ENCODE assay signal across 29 mouse cellular contexts in genomic region chr2:24422815-24423214, GRCm38 (mm10). TPM values are rescaled to one million over a fixed set of nuclear protein-coding genes. Genes with fewer than 3 reads are reported as not detected.
DNase-seq lines count a peak whose midpoint lies in the region; ATAC-seq lines count a peak whose summit lies in the region.
"Had no signal": no experiment of that assay in that cellular context is flagged by ENCODE, and none has a peak within 500 bp of the region (broad histone marks: within the 10 kb centered on the region; RNA-seq: fewer than 3 reads in every experiment).

No protein-coding gene starts in this region.

- peak overlapping the region; percentile 76 for H3K27ac ChIP-seq in kidney, embryonic 16.5 days (ENCODE audit: low read length)
- no peak overlapping the region for H3K27ac ChIP-seq in intestine, embryonic 15.5 days
- no peak overlapping the region for H3K27ac ChIP-seq in stomach, embryonic 14.5 days (ENCODE audit: low read length)
- H3K27ac ChIP-seq: embryonic facial prominence, embryonic 10.5 days; embryonic facial prominence, embryonic 15.5 days; forebrain, embryonic 12.5 days; hindbrain, embryonic 10.5 days; hindbrain, embryonic 15.5 days; limb, embryonic 13.5 days; lung, embryonic 15.5 days; midbrain, embryonic 10.5 days; neural tube, embryonic 12.5 days had no signal

- H3K9me3 ChIP-seq in kidney, embryonic 16.5 days (ENCODE audit: low read length), result no peaks in the 10 kb centered on the region
- no peaks in the 10 kb centered on the region for H3K9me3 ChIP-seq in intestine, embryonic 15.5 days
- no peaks in the 10 kb centered on the region for H3K9me3 ChIP-seq in stomach, embryonic 14.5 days (ENCODE audit: control insufficient read depth, low read depth, low read length)
- H3K9me3 ChIP-seq: embryonic facial prominence, embryonic 10.5 days; embryonic facial prominence, embryonic 15.5 days; forebrain, embryonic 12.5 days; hindbrain, embryonic 10.5 days; hindbrain, embryonic 15.5 days; limb, embryonic 13.5 days; lung, embryonic 15.5 days; midbrain, embryonic 10.5 days; neural tube, embryonic 12.5 days had no signal

- H3K4me1 ChIP-seq in kidney, embryonic 16.5 days (ENCODE audit: insufficient read depth, low read length), result peaks cover 44% of the 10 kb centered on the region
- no peaks in the 10 kb centered on the region; the same call in 1 of the 2 replicates for H3K4me1 ChIP-seq in intestine, embryonic 15.5 days (replicated peaks)
- no peaks in the 10 kb centered on the region for H3K4me1 ChIP-seq in stomach, embryonic 14.5 days (ENCODE audit: control insufficient read depth, insufficient read depth, low read length)
- H3K4me1 ChIP-seq: embryonic facial prominence, embryonic 10.5 days; embryonic facial prominence, embryonic 15.5 days; limb, embryonic 13.5 days; lung, embryonic 15.5 days; neural tube, embryonic 12.5 days had no signal

- no peaks in the 10 kb centered on the region for H3K27me3 ChIP-seq in kidney, embryonic 16.5 days (ENCODE audit: insufficient read depth, low read length)
- no peaks in the 10 kb centered on the region for H3K27me3 ChIP-seq in intestine, embryonic 15.5 days (replicated peaks)
- H3K27me3 ChIP-seq in stomach, embryonic 14.5 days (ENCODE audit: control insufficient read depth, insufficient read depth, low read length), result no peaks in the 10 kb centered on the region
- H3K27me3 ChIP-seq: embryonic facial prominence, embryonic 15.5 days; hindbrain, embryonic 15.5 days; limb, embryonic 13.5 days; lung, embryonic 15.5 days; neural tube, embryonic 12.5 days had no signal

- 62% methylated on average over 3 of the region's 3 CpGs for WGBS in kidney, embryonic 16.5 days
- 55% methylated on average over 3 of the region's 3 CpGs for WGBS in intestine, embryonic 15.5 days
- WGBS in stomach, embryonic 14.5 days, result 74% methylated on average over 3 of the region's 3 CpGs

- H3K4me2 ChIP-seq in kidney, embryonic 16.5 days (replicated peaks; ENCODE audit: low read depth, low read length), result no peak overlapping the region
- H3K4me2 ChIP-seq in intestine, embryonic 15.5 days (replicated peaks), result no peak overlapping the region
- H3K4me2 ChIP-seq in stomach, embryonic 14.5 days (replicated peaks; ENCODE audit: low read depth, low read length), result no peak overlapping the region
- H3K4me2 ChIP-seq: embryonic facial prominence, embryonic 15.5 days; forebrain, embryonic 12.5 days; hindbrain, embryonic 15.5 days; limb, embryonic 13.5 days; liver, embryonic 11.5 days; lung, embryonic 15.5 days; neural tube, embryonic 12.5 days had no signal

- no peak for DNase-seq in kidney, adult 8-10 months
- DNase-seq in 3134 (ENCODE audit: extremely low read depth, insufficient read length, low spot score), result peak; percentile 50
- DNase-seq in ovary, postnatal 10 days (ENCODE audit: low spot score), result no peak
- DNase-seq: adrenal gland, adult 8-10 months; B cell, adult 2 months; cerebellum, adult 2 months; cerebellum, postnatal 14 days; gastrocnemius, postnatal 10 days; heart, postnatal 14 days; thymus, adult 2 months; thymus, postnatal 36 days had no signal

- H3K9ac ChIP-seq in kidney, embryonic 16.5 days (replicated peaks; ENCODE audit: low read length), result no peak overlapping the region
- no peak overlapping the region for H3K9ac ChIP-seq in intestine, embryonic 15.5 days
- no peak overlapping the region for H3K9ac ChIP-seq in stomach, embryonic 14.5 days (replicated peaks; ENCODE audit: low read depth, low read length)
- H3K9ac ChIP-seq: embryonic facial prominence, embryonic 15.5 days; forebrain, embryonic 12.5 days; hindbrain, embryonic 15.5 days; limb, embryonic 13.5 days; lung, embryonic 15.5 days; neural tube, embryonic 12.5 days had no signal

- ATAC-seq in kidney, embryonic 16.5 days (ENCODE audit: low FRiP score, low TSS enrichment), result no peak
- ATAC-seq in intestine, embryonic 15.5 days, result peak; percentile 52
- ATAC-seq in stomach, embryonic 14.5 days (ENCODE audit: insufficient number of reproducible peaks, insufficient read depth, low FRiP score, low read depth), result peak; percentile 46; the same call in 1 of the 2 replicates
- ATAC-seq in activated CD4-positive, CD25-positive, alpha-beta regulatory T cell, adult 4 months, result no peak
- ATAC-seq: inflammation-experienced regulatory T-cells, adult 6 months; midbrain, embryonic 16.5 days had no signal

- peaks cover 22% of the 10 kb centered on the region for H3K36me3 ChIP-seq in kidney, embryonic 16.5 days (ENCODE audit: insufficient read depth, low read length)
- no peaks in the 10 kb centered on the region for H3K36me3 ChIP-seq in intestine, embryonic 15.5 days
- no peaks in the 10 kb centered on the region for H3K36me3 ChIP-seq in stomach, embryonic 14.5 days (ENCODE audit: control insufficient read depth, insufficient read depth, low read length)
- H3K36me3 ChIP-seq: embryonic facial prominence, embryonic 10.5 days; embryonic facial prominence, embryonic 15.5 days; forebrain, embryonic 12.5 days; hindbrain, embryonic 15.5 days; limb, embryonic 13.5 days; lung, embryonic 15.5 days; neural tube, embryonic 12.5 days had no signal

- no peak overlapping the region for H3K4me3 ChIP-seq in kidney, embryonic 16.5 days (ENCODE audit: low read length)
- no peak overlapping the region for H3K4me3 ChIP-seq in intestine, embryonic 15.5 days (replicated peaks)
- H3K4me3 ChIP-seq in stomach, embryonic 14.5 days (ENCODE audit: low read depth, low read length), result no peak overlapping the region
- H3K4me3 ChIP-seq: embryonic facial prominence, embryonic 10.5 days; embryonic facial prominence, embryonic 15.5 days; forebrain, embryonic 12.5 days; hindbrain, embryonic 10.5 days; hindbrain, embryonic 15.5 days; limb, embryonic 13.5 days; lung, embryonic 15.5 days; midbrain, embryonic 10.5 days; myocyte; neural tube, embryonic 12.5 days had no signal

RNA-seq across cellular contexts. Expression of gene Pax8, which starts 52.6 kb away (rescaled TPM):
- 134 and 160 TPM in 2 replicates for polyA plus RNA-seq in kidney, embryonic 16.5 days (2015; fragmentation: Nextera tagmentation; extraction: Ambion mirVana)
- polyA plus RNA-seq in intestine, embryonic 15.5 days (2015; fragmentation: Nextera tagmentation; extraction: Ambion mirVana), result 0.73 and 1.1 TPM in 2 replicates
- polyA plus RNA-seq in stomach, embryonic 14.5 days (2014; fragmentation: Nextera tagmentation; extraction: Ambion mirVana), result 0.09 and 0.67 TPM in 2 replicates
- polyA plus RNA-seq in activated CD4-positive, CD25-positive, alpha-beta regulatory T cell, adult 4 months (2017; shearing (Covaris generic)), result not detected
- polyA plus RNA-seq: heart, embryonic 14.5 days; inflammation-experienced regulatory T-cells, adult 6 months; limb, embryonic 13.5 days; myocyte had no signal

RNA-seq across cellular contexts. Expression of gene Psd4, which starts 55.4 kb away (rescaled TPM):
- polyA plus RNA-seq in kidney, embryonic 16.5 days (2015; fragmentation: Nextera tagmentation; extraction: Ambion mirVana), result 2.4 and 3.1 TPM in 2 replicates
- polyA plus RNA-seq in intestine, embryonic 15.5 days (2015; fragmentation: Nextera tagmentation; extraction: Ambion mirVana), result 5.5 and 6.3 TPM in 2 replicates
- polyA plus RNA-seq in stomach, embryonic 14.5 days (2014; fragmentation: Nextera tagmentation; extraction: Ambion mirVana), result 3.4 and 7.9 TPM in 2 replicates
- polyA plus RNA-seq in activated CD4-positive, CD25-positive, alpha-beta regulatory T cell, adult 4 months (2017; shearing (Covaris generic)), result 10 to 100 TPM; 65.6 to 75.6 TPM
- polyA plus RNA-seq: myocyte had no signal

Comparison
In these comparisons a context has a peak if more than half of its experiments do, and no peak if none do; other contexts are left out.
1. ATAC-seq: peak in intestine, embryonic 15.5 days (single experiment) and stomach, embryonic 14.5 days (single experiment); none in kidney, embryonic 16.5 days (single experiment) and activated CD4-positive, CD25-positive, alpha-beta regulatory T cell, adult 4 months (single experiment).
2. RNA of gene Pax8, which starts 52.6 kb away (polyA plus RNA-seq): 134 to 160 TPM in kidney, embryonic 16.5 days; 0.73 to 1.1 TPM in intestine, embryonic 15.5 days, 0.09 to 0.67 TPM in stomach, embryonic 14.5 days and not detected in activated CD4-positive, CD25-positive, alpha-beta regulatory T cell, adult 4 months; every median in the first group is over 10 times any median in the second.